Mouse (Mus musculus) hindbrain, embryonic 13.5 days (tissue): ENCODE measurements at regions not wholly inside any gene's neighbourhood (a gene's known extent, or its start where the extent isn't known, plus 50 kb on each side); places are given as distances from the start of the nearest gene placed in this dataset.

ENCODE experiments used
- ATAC-seq: fragments of 200-750 bp; cut with Nextera tagmentation; 2 replicates; pipeline ENCODE4 v1.8.0; 2017; ENCODE audit warnings: moderate TSS enrichment; ENCODE audit not compliant: low FRiP score
- H3K27ac ChIP-seq: fragments of 300-500 bp; sonication (generic); 2 replicates; pipeline ENCODE4 v1.5.1; 2015; ENCODE audit warnings: inconsistent platforms, mild to moderate bottlenecking, moderate library complexity
- H3K27me3 ChIP-seq: fragments of 300-500 bp; sonication (generic); 2 replicates; pipeline ENCODE4 v1.6.1; 2015; ENCODE audit warnings: mild to moderate bottlenecking, inconsistent platforms
- H3K36me3 ChIP-seq: fragments of 300-500 bp; sonication (generic); 2 replicates; pipeline ENCODE4 v1.6.1; 2015; ENCODE audit warnings: mild to moderate bottlenecking, inconsistent platforms
- H3K4me1 ChIP-seq: fragments of 300-500 bp; sonication (generic); replicated peaks from 2 replicates; pipeline ENCODE4 v1.6.1; 2015; ENCODE audit warnings: inconsistent platforms
- H3K4me2 ChIP-seq: fragments of 300-500 bp; sonication (generic); 2 replicates; pipeline ENCODE4 v1.6.1; 2015; ENCODE audit warnings: inconsistent platforms, mild to moderate bottlenecking, moderate library complexity
- H3K4me3 ChIP-seq: fragments of 300-500 bp; sonication (generic); 2 replicates; pipeline ENCODE4 v1.5.1; 2015; ENCODE audit warnings: mild to moderate bottlenecking, inconsistent platforms
- H3K9ac ChIP-seq: fragments of 300-500 bp; sonication (generic); 2 replicates; pipeline ENCODE4 v1.6.1; 2015; ENCODE audit warnings: mild to moderate bottlenecking, inconsistent platforms
- H3K9me3 ChIP-seq: fragments of 300-500 bp; sonication (generic); 2 replicates; pipeline ENCODE4 v1.6.1; 2016; ENCODE audit warnings: inconsistent platforms
- WGBS: fragments of 180-500 bp; shearing (Covaris S2); methylation state at CpG from one replicate; pipeline ENCODE4 v1.1.7; 2015; 5-methylcytosine and 5-hydroxymethylcytosine counted together

GRCm38 (mm10) chr16:86117959-86118358, 216.3 kb upstream of the Adamts5 start:
- Histone ChIP-seq H3K4me3 (no peak overlapping the region), H3K27me3 (no peaks in the 10 kb centered on the region), H3K36me3 (no peaks in the 10 kb centered on the region), H3K4me1 (no peaks in the 10 kb centered on the region), H3K9me3 (no peaks in the 10 kb centered on the region), H3K27ac (no peak overlapping the region), H3K4me2 (no peak overlapping the region), H3K9ac (no peak overlapping the region)
- ATAC-seq: no peak

GRCm38 (mm10) chr16:86115587-86116376, 214.2 kb upstream of the Adamts5 start:
- Histone ChIP-seq H3K4me3 (no peak overlapping the region), H3K9ac (no peak overlapping the region), H3K4me1 (no peaks in the 10 kb centered on the region), H3K27me3 (no peaks in the 10 kb centered on the region), H3K36me3 (no peaks in the 10 kb centered on the region), H3K27ac (no peak overlapping the region), H3K9me3 (no peaks in the 10 kb centered on the region), H3K4me2 (no peak overlapping the region)
- 81% methylated on average over 2 of the region's 2 CpGs for WGBS
- ATAC-seq: no peak

DNA sequence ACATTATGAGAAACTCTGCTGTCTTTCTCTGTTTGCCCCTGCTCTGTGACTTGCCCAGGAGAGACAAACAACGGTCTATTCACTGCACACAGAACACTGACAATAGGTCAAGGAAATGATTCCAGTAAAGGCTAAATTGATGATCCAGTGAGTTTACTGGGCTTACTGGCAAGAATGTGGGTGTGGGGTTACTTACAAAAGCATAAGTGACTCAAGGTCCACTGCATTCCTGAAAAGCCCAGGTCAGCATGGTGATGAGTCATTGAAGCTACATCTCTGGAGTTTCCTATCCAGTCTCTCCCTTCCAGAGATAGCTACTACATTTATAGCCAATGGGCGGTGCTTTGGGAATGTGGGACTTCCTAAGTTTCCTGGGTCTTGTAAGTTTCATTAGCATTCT, 192.8 kb upstream of the Adamts5 start:
- no peak overlapping the region for H3K4me3 ChIP-seq
- no peak for ATAC-seq
- no peaks in the 10 kb centered on the region for H3K4me1 ChIP-seq
- no peak overlapping the region for H3K9ac ChIP-seq
- H3K27ac ChIP-seq: no peak overlapping the region
- H3K27me3 ChIP-seq: no peaks in the 10 kb centered on the region
- H3K36me3 ChIP-seq: no peaks in the 10 kb centered on the region
- H3K9me3 ChIP-seq: peaks cover 7% of the 10 kb centered on the region; the same call in 1 of the 2 replicates
- no peak overlapping the region for H3K4me2 ChIP-seq
- 82% methylated on average over 2 of the region's 2 CpGs for WGBS

DNA sequence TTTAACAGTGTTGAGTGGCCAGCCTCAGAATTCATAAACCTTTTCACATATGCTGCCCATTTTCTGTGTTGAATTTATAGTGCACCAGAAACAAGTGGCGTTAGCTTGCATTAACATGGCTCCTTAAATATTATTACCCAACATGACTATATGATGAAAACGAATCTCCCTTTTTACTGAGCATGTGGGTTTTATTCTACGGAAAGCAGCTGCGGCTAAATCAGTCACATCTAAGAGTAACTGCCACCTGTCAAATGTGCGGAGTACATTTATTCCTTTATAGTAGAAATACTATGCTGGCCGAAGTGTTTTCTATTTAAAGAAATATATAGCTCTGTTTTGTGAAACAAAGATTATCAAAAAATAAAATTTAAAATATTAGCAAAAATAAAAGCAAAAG, 188.5 kb upstream of the Adamts5 start:
- Histone ChIP-seq H3K4me3 (no peak overlapping the region), H3K27ac (no peak overlapping the region), H3K4me2 (no peak overlapping the region), H3K36me3 (no peaks in the 10 kb centered on the region), H3K9ac (no peak overlapping the region), H3K4me1 (no peaks in the 10 kb centered on the region), H3K9me3 (no peaks in the 10 kb centered on the region), H3K27me3 (no peaks in the 10 kb centered on the region)
- 93% methylated on average over 6 of the region's 6 CpGs for WGBS
- no peak for ATAC-seq

DNA sequence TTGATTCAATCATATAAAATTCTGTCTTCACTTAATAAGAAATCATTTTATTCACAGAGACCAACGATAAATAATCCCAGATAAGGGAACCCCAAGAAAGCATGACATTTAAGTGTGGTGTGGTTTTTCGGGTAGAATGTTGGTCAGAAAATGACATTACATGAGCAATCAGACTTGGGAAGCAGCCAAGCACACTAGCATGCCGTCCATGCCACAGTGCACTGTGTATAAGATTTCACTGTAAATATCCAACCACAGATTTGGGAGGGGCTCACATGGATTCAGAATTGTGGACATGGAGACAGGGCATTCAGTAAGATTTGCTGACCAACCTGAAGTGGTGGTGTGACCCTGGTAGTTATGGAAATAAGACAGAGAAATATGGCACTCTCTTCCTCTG, 185.8 kb upstream of the Adamts5 start:
- no peak for ATAC-seq
- H3K9ac ChIP-seq: no peak overlapping the region
- no peaks in the 10 kb centered on the region for H3K4me1 ChIP-seq
- no peaks in the 10 kb centered on the region for H3K9me3 ChIP-seq
- H3K4me3 ChIP-seq: no peak overlapping the region
- H3K27me3 ChIP-seq: no peaks in the 10 kb centered on the region
- no peak overlapping the region for H3K27ac ChIP-seq
- H3K4me2 ChIP-seq: no peak overlapping the region
- no peaks in the 10 kb centered on the region for H3K36me3 ChIP-seq
- WGBS: 91% methylated on average over 3 of the region's 3 CpGs

- 0 out of 2 replicates have a peak, but pooled peaks have one; percentile 36 for ATAC-seq
- no peak overlapping the region for H3K27ac ChIP-seq
- H3K4me3 ChIP-seq: no peak overlapping the region
- H3K27me3 ChIP-seq: no peaks in the 10 kb centered on the region
- WGBS: 40% methylated on average over 3 of the region's 3 CpGs
- no peaks in the 10 kb centered on the region for H3K36me3 ChIP-seq
- no peak overlapping the region for H3K4me2 ChIP-seq
- H3K9ac ChIP-seq: no peak overlapping the region
- H3K9me3 ChIP-seq: no peaks in the 10 kb centered on the region
- H3K4me1 ChIP-seq: peaks cover 4% of the 10 kb centered on the region; the same call in 1 of the 2 replicates
Measured at GRCm38 (mm10) chr16:86067628-86068364, 166.2 kb upstream of the Adamts5 start.

GRCm38 (mm10) chr16:86060087-86060486, 158.5 kb upstream of the Adamts5 start:
- Histone ChIP-seq H3K27ac (no peak overlapping the region), H3K4me2 (no peak overlapping the region), H3K9me3 (no peaks in the 10 kb centered on the region), H3K27me3 (no peaks in the 10 kb centered on the region), H3K9ac (no peak overlapping the region), H3K4me3 (no peak overlapping the region), H3K36me3 (no peaks in the 10 kb centered on the region), H3K4me1 (no peaks in the 10 kb centered on the region)
- no peak for ATAC-seq
- 74% methylated on average over 5 of the region's 5 CpGs for WGBS

- Histone ChIP-seq H3K4me1 (no peaks in the 10 kb centered on the region), H3K36me3 (no peaks in the 10 kb centered on the region), H3K9me3 (no peaks in the 10 kb centered on the region), H3K27me3 (no peaks in the 10 kb centered on the region), H3K9ac (no peak overlapping the region), H3K4me3 (no peak overlapping the region), H3K4me2 (no peak overlapping the region), H3K27ac (no peak overlapping the region)
- 91% methylated on average over 2 of the region's 2 CpGs for WGBS
- ATAC-seq: no peak
Measured at GRCm38 (mm10) chr16:86044695-86045094, 143.1 kb upstream of the Adamts5 start.

DNA sequence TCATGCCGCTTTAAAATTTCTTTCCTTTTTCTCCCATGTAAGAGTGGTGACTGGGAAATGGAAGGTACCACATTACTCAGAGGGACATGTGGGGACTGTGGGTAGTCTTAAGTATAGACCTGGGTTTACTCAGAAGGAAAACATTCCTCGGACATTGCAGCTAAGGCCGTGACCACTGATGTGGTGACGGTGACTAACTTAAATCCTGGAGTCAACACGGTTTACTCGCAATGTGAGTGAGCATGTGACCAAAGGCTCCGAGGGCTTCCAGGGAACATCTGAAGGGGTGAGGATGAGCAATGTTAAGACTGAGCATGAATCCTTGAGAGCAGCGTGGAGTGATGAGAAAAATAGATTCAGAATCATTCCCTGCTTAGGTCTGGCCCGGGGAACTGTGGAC, 133.1 kb upstream of the Adamts5 start:
- ATAC-seq: no peak
- WGBS: 91% methylated on average over 9 of the region's 9 CpGs
- Histone ChIP-seq H3K4me2 (no peak overlapping the region), H3K27ac (no peak overlapping the region), H3K36me3 (no peaks in the 10 kb centered on the region), H3K9me3 (no peaks in the 10 kb centered on the region), H3K4me1 (no peaks in the 10 kb centered on the region), H3K4me3 (no peak overlapping the region), H3K27me3 (no peaks in the 10 kb centered on the region), H3K9ac (no peak overlapping the region)

- no peak for ATAC-seq
- Histone ChIP-seq H3K4me3 (no peak overlapping the region), H3K4me2 (no peak overlapping the region), H3K36me3 (no peaks in the 10 kb centered on the region), H3K9me3 (no peaks in the 10 kb centered on the region), H3K9ac (no peak overlapping the region), H3K4me1 (no peaks in the 10 kb centered on the region), H3K27me3 (no peaks in the 10 kb centered on the region), H3K27ac (no peak overlapping the region)
- WGBS: 77% methylated on average over 2 of the region's 2 CpGs
Measured at GRCm38 (mm10) chr16:86027700-86028099, 126.1 kb upstream of the Adamts5 start.

DNA sequence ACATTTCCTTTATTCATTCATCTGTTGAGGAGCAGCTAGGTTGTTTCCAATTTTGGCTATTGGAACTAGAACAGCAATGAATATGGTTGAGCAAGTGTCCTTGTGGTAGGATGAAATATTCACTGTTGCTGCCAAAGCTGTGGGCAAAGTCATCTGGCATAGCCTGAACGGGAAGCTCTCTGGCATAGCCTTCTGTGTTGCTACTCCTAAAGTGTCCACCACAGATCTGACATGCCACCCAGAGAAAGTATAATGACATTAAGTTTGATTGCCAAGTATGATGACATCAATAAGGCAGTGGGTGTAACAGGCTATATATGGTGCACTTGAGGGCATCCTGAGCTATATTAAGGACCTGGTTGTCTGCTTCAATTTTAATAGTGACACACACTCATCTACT, 113.7 kb upstream of the Adamts5 start:
- 81% methylated on average over 1 of the region's 1 CpGs for WGBS
- no peak overlapping the region for H3K4me3 ChIP-seq
- no peak for ATAC-seq
- H3K27me3 ChIP-seq: no peaks in the 10 kb centered on the region
- no peaks in the 10 kb centered on the region for H3K4me1 ChIP-seq
- no peak overlapping the region for H3K27ac ChIP-seq
- H3K4me2 ChIP-seq: no peak overlapping the region
- no peaks in the 10 kb centered on the region for H3K36me3 ChIP-seq
- no peaks in the 10 kb centered on the region for H3K9me3 ChIP-seq
- no peak overlapping the region for H3K9ac ChIP-seq

GRCm38 (mm10) chr16:86011051-86011450, 109.4 kb upstream of the Adamts5 start:
- no peaks in the 10 kb centered on the region for H3K27me3 ChIP-seq
- 87% methylated on average over 5 of the region's 5 CpGs for whole genome bisulfite sequencing
- no peak overlapping the region for H3K9ac ChIP-seq
- no peak overlapping the region for H3K27ac ChIP-seq
- no peak overlapping the region for H3K4me2 ChIP-seq
- no peaks in the 10 kb centered on the region for H3K36me3 ChIP-seq
- no peaks in the 10 kb centered on the region for H3K4me1 ChIP-seq
- no peaks in the 10 kb centered on the region for H3K9me3 ChIP-seq
- H3K4me3 ChIP-seq: no peak overlapping the region
- ATAC-seq: no peak
